8 mouse cellular contexts compared by ENCODE assay signal in genomic region chr1:131657945-131658354, GRCm38 (mm10). TPM values are rescaled to one million over a fixed set of nuclear protein-coding genes. Genes with fewer than 3 reads are reported as not detected.
A peak's percentile ranks its signal among the peaks of the same experiment; 100 is the strongest.
DNase-seq lines count a peak whose midpoint lies in the region; ATAC-seq lines count a peak whose summit lies in the region.

No protein-coding gene starts in this region.

- peak overlapping the region; percentile 55 for H3K9ac ChIP-seq in forebrain, embryonic 11.5 days (ENCODE audit: low read length)
- peak overlapping the region; percentile 48; the same call in 1 of the 2 replicates for H3K9ac ChIP-seq in heart, embryonic 16.5 days (ENCODE audit: low read length)
- H3K9ac ChIP-seq in liver, embryonic 15.5 days = no peak overlapping the region
- peak overlapping the region; percentile 52 for H3K9ac ChIP-seq in neural tube, embryonic 12.5 days

- WGBS in forebrain, embryonic 11.5 days = under 1% methylated on average over 11 of the region's 11 CpGs
- under 1% methylated on average over 11 of the region's 11 CpGs for WGBS in heart, embryonic 16.5 days
- WGBS in liver, embryonic 15.5 days (ENCODE audit: insufficient replicate concordance) = under 1% methylated on average over 11 of the region's 11 CpGs
- under 1% methylated on average over 11 of the region's 11 CpGs for WGBS in neural tube, embryonic 12.5 days

- no peaks in the 10 kb centered on the region for H3K9me3 ChIP-seq in forebrain, embryonic 11.5 days (ENCODE audit: control insufficient read depth, low read length)
- H3K9me3 ChIP-seq in heart, embryonic 16.5 days (replicated peaks; ENCODE audit: control insufficient read depth, low read length) = no peaks in the 10 kb centered on the region
- no peaks in the 10 kb centered on the region for H3K9me3 ChIP-seq in liver, embryonic 15.5 days (replicated peaks)
- no peaks in the 10 kb centered on the region for H3K9me3 ChIP-seq in neural tube, embryonic 12.5 days

- no peak overlapping the region for H3K4me3 ChIP-seq in forebrain, embryonic 11.5 days (ENCODE audit: low read depth, low read length)
- no peak overlapping the region; the same call in 1 of the 2 replicates for H3K4me3 ChIP-seq in heart, embryonic 16.5 days (ENCODE audit: low read length)
- H3K4me3 ChIP-seq in liver, embryonic 15.5 days (replicated peaks) = no peak overlapping the region
- no peak overlapping the region; the same call in 1 of the 2 replicates for H3K4me3 ChIP-seq in neural tube, embryonic 12.5 days

- H3K27me3 ChIP-seq in forebrain, embryonic 11.5 days (ENCODE audit: control insufficient read depth, insufficient read depth, low read length) = no peaks in the 10 kb centered on the region
- H3K27me3 ChIP-seq in heart, embryonic 16.5 days (ENCODE audit: control insufficient read depth, insufficient read depth, low read length) = no peaks in the 10 kb centered on the region
- H3K27me3 ChIP-seq in liver, embryonic 15.5 days = no peaks in the 10 kb centered on the region
- H3K27me3 ChIP-seq in neural tube, embryonic 12.5 days (replicated peaks) = no peaks in the 10 kb centered on the region

- H3K36me3 ChIP-seq in forebrain, embryonic 11.5 days (ENCODE audit: control insufficient read depth, insufficient read depth, low read length) = no peaks in the 10 kb centered on the region
- no peaks in the 10 kb centered on the region for H3K36me3 ChIP-seq in heart, embryonic 16.5 days (ENCODE audit: control insufficient read depth, insufficient read depth)
- H3K36me3 ChIP-seq in liver, embryonic 15.5 days (replicated peaks) = peaks cover 5% of the 10 kb centered on the region; the same call in 1 of the 2 replicates
- no peaks in the 10 kb centered on the region for H3K36me3 ChIP-seq in neural tube, embryonic 12.5 days

- 0 out of 2 replicates have a peak overlapping the region, but pooled peaks have one; percentile 12 for H3K27ac ChIP-seq in forebrain, embryonic 11.5 days (ENCODE audit: low read depth, low read length)
- H3K27ac ChIP-seq in heart, embryonic 16.5 days (ENCODE audit: low read length) = no peak overlapping the region
- H3K27ac ChIP-seq in liver, embryonic 15.5 days (replicated peaks) = no peak overlapping the region
- peak overlapping the region; percentile 5; the same call in 1 of the 2 replicates for H3K27ac ChIP-seq in neural tube, embryonic 12.5 days

- peak; percentile 94 for DNase-seq in c-Kit-positive CD71-negative TER-119-negative erythroid progenitor cells, embryonic 14.5 days (ENCODE audit: low read depth)
- DNase-seq in forebrain, embryonic 11.5 days (ENCODE audit: low spot score) = peak; percentile 95
- peak; percentile 90 to 95 for DNase-seq in kidney, postnatal 36 days
- DNase-seq in telencephalon, adult 2 months (ENCODE audit: low read depth, low spot score) = peak; percentile 90

- H3K4me2 ChIP-seq in forebrain, embryonic 11.5 days (ENCODE audit: low read depth, low read length, severe bottlenecking) = peak overlapping the region; percentile 48; the same call in 1 of the 2 replicates
- H3K4me2 ChIP-seq in heart, embryonic 16.5 days (ENCODE audit: low read depth, low read length) = peak overlapping the region; percentile 49
- peak overlapping the region; percentile 29 for H3K4me2 ChIP-seq in liver, embryonic 15.5 days
- peak overlapping the region; percentile 53 for H3K4me2 ChIP-seq in neural tube, embryonic 12.5 days (replicated peaks)

- ATAC-seq in CD4-positive, CD25-positive, alpha-beta regulatory T cell, adult 4 months = peak; percentile 90
- ATAC-seq in forebrain, embryonic 11.5 days (replicated peaks; ENCODE audit: low FRiP score) = peak; percentile 88
- ATAC-seq in heart, embryonic 16.5 days (replicated peaks; ENCODE audit: extremely low read depth, insufficient read depth, low FRiP score) = peak; percentile 62
- ATAC-seq in liver, embryonic 15.5 days (ENCODE audit: insufficient read depth) = peak; percentile 47
- peak; percentile 88 for ATAC-seq in neural tube, embryonic 12.5 days (ENCODE audit: low FRiP score, low read depth)

- peaks cover 5% of the 10 kb centered on the region; the same call in 1 of the 2 replicates for H3K4me1 ChIP-seq in forebrain, embryonic 11.5 days (replicated peaks; ENCODE audit: control insufficient read depth, insufficient read depth, low read length)
- H3K4me1 ChIP-seq in heart, embryonic 16.5 days (ENCODE audit: control insufficient read depth, insufficient read depth, low read length) = peaks cover 6% of the 10 kb centered on the region
- peaks cover 39% of the 10 kb centered on the region for H3K4me1 ChIP-seq in liver, embryonic 15.5 days (replicated peaks)
- peaks cover 4% of the 10 kb centered on the region; the same call in 1 of the 2 replicates for H3K4me1 ChIP-seq in neural tube, embryonic 12.5 days

RNA-seq across cellular contexts. Expression of gene Ctse, which starts 19.8 kb away (rescaled TPM):
- 10 to 100 TPM; 23.1 to 30.3 TPM for polyA plus RNA-seq in CD4-positive, CD25-positive, alpha-beta regulatory T cell, adult 4 months (2017; shearing (Covaris generic))
- 0.35 TPM in 1 of 2 replicates, not detected in the other for polyA plus RNA-seq in forebrain, embryonic 11.5 days (2014; fragmentation: Nextera tagmentation; extraction: Ambion mirVana)
- 0.80 and 0.87 TPM in 2 replicates for polyA plus RNA-seq in heart, embryonic 16.5 days (2015; fragmentation: Nextera tagmentation; extraction: Ambion mirVana)
- 25.2 and 29.9 TPM in 2 replicates for polyA plus RNA-seq in liver, embryonic 15.5 days (2015; fragmentation: Nextera tagmentation; extraction: Ambion mirVana)
- polyA plus RNA-seq in neural tube, embryonic 12.5 days (2016; fragmentation: Nextera tagmentation; extraction: Ambion mirVana) = 0.11 and 0.18 TPM in 2 replicates

RNA-seq across cellular contexts. Expression of gene Rab7b, which starts 30.5 kb away (rescaled TPM):
- under 1 TPM in 1 of 2 experiments, not detected in 1; 0.13 TPM for polyA plus RNA-seq in CD4-positive, CD25-positive, alpha-beta regulatory T cell, adult 4 months (2017; shearing (Covaris generic))
- polyA plus RNA-seq in forebrain, embryonic 11.5 days (2014; fragmentation: Nextera tagmentation; extraction: Ambion mirVana) = 0.40 and 0.61 TPM in 2 replicates
- 2.5 and 2.7 TPM in 2 replicates for polyA plus RNA-seq in heart, embryonic 16.5 days (2015; fragmentation: Nextera tagmentation; extraction: Ambion mirVana)
- polyA plus RNA-seq in liver, embryonic 15.5 days (2015; fragmentation: Nextera tagmentation; extraction: Ambion mirVana) = 1.2 TPM in 2 replicates
- polyA plus RNA-seq in neural tube, embryonic 12.5 days (2016; fragmentation: Nextera tagmentation; extraction: Ambion mirVana) = 1.3 TPM in 2 replicates

RNA-seq across cellular contexts. Expression of gene Avpr1b, which starts 58.9 kb away (rescaled TPM):
- not detected for polyA plus RNA-seq in CD4-positive, CD25-positive, alpha-beta regulatory T cell, adult 4 months (2017; shearing (Covaris generic))
- polyA plus RNA-seq in forebrain, embryonic 11.5 days (2014; fragmentation: Nextera tagmentation; extraction: Ambion mirVana) = 0.09 TPM in 1 of 2 replicates, not detected in the other
- polyA plus RNA-seq in heart, embryonic 16.5 days (2015; fragmentation: Nextera tagmentation; extraction: Ambion mirVana) = not detected in 2 replicates
- not detected in 2 replicates for polyA plus RNA-seq in liver, embryonic 15.5 days (2015; fragmentation: Nextera tagmentation; extraction: Ambion mirVana)
- polyA plus RNA-seq in neural tube, embryonic 12.5 days (2016; fragmentation: Nextera tagmentation; extraction: Ambion mirVana) = not detected in 2 replicates

Comparison
In these comparisons a context has a peak if more than half of its experiments do, and no peak if none do; other contexts are left out.
1. H3K27ac ChIP-seq: peak in forebrain, embryonic 11.5 days (single experiment) and neural tube, embryonic 12.5 days (single experiment); none in heart, embryonic 16.5 days (single experiment) and liver, embryonic 15.5 days (single experiment).
2. RNA of gene Ctse, which starts 19.8 kb away (polyA plus RNA-seq): 23.1 to 30.3 TPM in CD4-positive, CD25-positive, alpha-beta regulatory T cell, adult 4 months and 25.2 to 29.9 TPM in liver, embryonic 15.5 days; 0.80 to 0.87 TPM in heart, embryonic 16.5 days, 0.35 TPM in forebrain, embryonic 11.5 days and 0.11 to 0.18 TPM in neural tube, embryonic 12.5 days; every median in the first group is over 10 times any median in the second.
3. Peak in every context shown above with its lines, with median percentiles within 50 percentile points of each other: ATAC-seq, DNase-seq and H3K4me2 ChIP-seq.